Mouse (Mus musculus) heart, adult 9 months (tissue): Measurements from ENCODE around the gene Pbp2.
A peak's percentile ranks its signal among the peaks of the same experiment; 100 is the strongest.

Source experiments
- DNase-seq, 2 experiments: peaks; one replicate each; pipeline ENCODE4 v3.0.0; 2022; ENCODE audit warnings: low spot score in 2 of 2

Pbp2 gene

GRCm38 (mm10) chr6:135310305-135310704 is at the start of gene Pbp2:
Gene Pbp2 (minus strand): TSS chr6:135310405.
- DNase-seq: no peak

- no peak for DNase-seq
Measured at GRCm38 (mm10) chr6:135354953-135355352, 44.7 kb upstream of the Pbp2 start.

GRCm38 (mm10) chr6:135352537-135352936 is 42.3 kb upstream of the Pbp2 start:
- no peak for DNase-seq

GRCm38 (mm10) chr6:135351638-135352302 is 41.6 kb upstream of the Pbp2 start:
- no peak for DNase-seq

- DNase-seq: peak; percentile 8 to 27
Measured at GRCm38 (mm10) chr6:135341076-135341378, 30.8 kb upstream of the Pbp2 start.

GRCm38 (mm10) chr6:135340355-135341075 is 30.3 kb upstream of the Pbp2 start:
- peak; percentile 30 to 43 for DNase-seq

GRCm38 (mm10) chr6:135336376-135336775 is 26.2 kb upstream of the Pbp2 start:
- peak in 1 of 2 experiments; percentile 32 for DNase-seq

- peak; percentile 51 to 66 for DNase-seq
Measured at GRCm38 (mm10) chr6:135333994-135334651, 23.9 kb upstream of the Pbp2 start.

- DNase-seq: peak; percentile 12 to 13
Measured at GRCm38 (mm10) chr6:135332737-135333281, 22.6 kb upstream of the Pbp2 start.

- DNase-seq: peak in 1 of 2 experiments; percentile 12
Measured at GRCm38 (mm10) chr6:135331916-135332315, 21.7 kb upstream of the Pbp2 start.

- no peak for DNase-seq
Measured at GRCm38 (mm10) chr6:135326847-135327246, 16.6 kb upstream of the Pbp2 start.

GRCm38 (mm10) chr6:135324686-135325300 is 14.6 kb upstream of the Pbp2 start:
- no peak for DNase-seq

GRCm38 (mm10) chr6:135324111-135324510 is 13.9 kb upstream of the Pbp2 start:
- no peak for DNase-seq

GRCm38 (mm10) chr6:135323311-135323982 is 13.2 kb upstream of the Pbp2 start:
- DNase-seq: peak; percentile 51 to 65

GRCm38 (mm10) chr6:135322749-135323148 is 12.5 kb upstream of the Pbp2 start:
- DNase-seq: peak in 1 of 2 experiments; percentile 22

- no peak for DNase-seq
Measured at GRCm38 (mm10) chr6:135319431-135319933, 9.3 kb upstream of the Pbp2 start.

GRCm38 (mm10) chr6:135316141-135316540 is 5.9 kb upstream of the Pbp2 start:
- no peak for DNase-seq

GRCm38 (mm10) chr6:135313981-135314380 is 3.8 kb upstream of the Pbp2 start:
- DNase-seq: peak; percentile 49 to 70

GRCm38 (mm10) chr6:135312038-135312437 is 1.8 kb upstream of the Pbp2 start:
- no peak for DNase-seq

GRCm38 (mm10) chr6:135304576-135305260 is 5.5 kb downstream of the Pbp2 start:
- no peak for DNase-seq
